In genomic region chr5:137061809-137062481, GRCm38 (mm10) we compare ENCODE assay signal across 9 mouse cellular contexts. TPM values are rescaled to one million over a fixed set of nuclear protein-coding genes. Genes with fewer than 3 reads are reported as not detected.
DNase-seq lines count a peak whose midpoint lies in the region; ATAC-seq and TF ChIP-seq lines count a peak whose summit lies in the region.
"Had no signal": no experiment of that assay in that cellular context is flagged by ENCODE, and none has a peak within 500 bp of the region (broad histone marks: within the 10 kb centered on the region; RNA-seq: fewer than 3 reads in every experiment).

No protein-coding gene starts in this region.

- H3K9me3 ChIP-seq in kidney, embryonic 14.5 days (ENCODE audit: control insufficient read depth, low read length), result no peaks in the 10 kb centered on the region
- no peaks in the 10 kb centered on the region for H3K9me3 ChIP-seq in E14TG2a.4 (ENCODE audit: low read length)
- no peaks in the 10 kb centered on the region for H3K9me3 ChIP-seq in limb, embryonic 11.5 days (ENCODE audit: control insufficient read depth, low read length)
- H3K9me3 ChIP-seq: embryonic facial prominence, embryonic 13.5 days had no signal

- peak; percentile 64 for DNase-seq in kidney, adult 18-20 months
- peak; percentile 74 for DNase-seq in adrenal gland, postnatal 14 days
- peak; percentile 38 to 63 for DNase-seq in gastrocnemius, postnatal 36 days
- peak; percentile 48 for DNase-seq in limb, embryonic 11.5 days (ENCODE audit: low spot score)
- peak; percentile 16 to 66 for DNase-seq in spleen, postnatal 10 days (ENCODE audit: low spot score in 2 of 2)

- peak; percentile 5; the same call in 1 of the 2 replicates for TF ChIP-seq CTCF in E14TG2a.4 (conservative IDR thresholded peaks at IDR 0.05; ENCODE audit: low read length)

- intact Hi-C loops in gastrocnemius, postnatal 36 days (cut with DNase I), result loop anchor here (1.0 to 5.0 kb wide), 2 partner anchors 35 to 44 kb away; partner anchors contain the start of gene Vgf

- H3K4me1 ChIP-seq in kidney, embryonic 14.5 days (ENCODE audit: control insufficient read depth, insufficient read depth, low read length), result no peaks in the 10 kb centered on the region
- H3K4me1 ChIP-seq in E14TG2a.4 (replicated peaks; ENCODE audit: low read depth, low read length), result peaks cover 37% of the 10 kb centered on the region
- no peaks in the 10 kb centered on the region for H3K4me1 ChIP-seq in limb, embryonic 11.5 days (ENCODE audit: control insufficient read depth, insufficient read depth, low read length)
- H3K4me1 ChIP-seq: embryonic facial prominence, embryonic 13.5 days had no signal

- 25% methylated on average over 9 of the region's 12 CpGs for WGBS in kidney, embryonic 14.5 days
- 21% methylated on average over 11 of the region's 12 CpGs for WGBS in limb, embryonic 11.5 days

- ATAC-seq in kidney, embryonic 14.5 days (ENCODE audit: low FRiP score, low TSS enrichment), result no peak
- ATAC-seq in limb, embryonic 11.5 days (ENCODE audit: insufficient number of reproducible peaks, low FRiP score, low TSS enrichment, low read depth), result no peak
- ATAC-seq in inflammation-experienced regulatory T-cells, adult 6 months, result no peak

- no peaks in the 10 kb centered on the region for H3K27me3 ChIP-seq in kidney, embryonic 14.5 days (ENCODE audit: control insufficient read depth, insufficient read depth, low read length)
- no peaks in the 10 kb centered on the region; the same call in 1 of the 2 replicates for H3K27me3 ChIP-seq in E14TG2a.4 (ENCODE audit: insufficient read depth, low read length)
- no peaks in the 10 kb centered on the region for H3K27me3 ChIP-seq in limb, embryonic 11.5 days (ENCODE audit: control insufficient read depth, insufficient read depth, low read length)
- H3K27me3 ChIP-seq: embryonic facial prominence, embryonic 13.5 days had no signal

- no peak overlapping the region for H3K9ac ChIP-seq in kidney, embryonic 14.5 days (ENCODE audit: low read depth, low read length)
- no peak overlapping the region for H3K9ac ChIP-seq in limb, embryonic 11.5 days (ENCODE audit: low read length)
- H3K9ac ChIP-seq: embryonic facial prominence, embryonic 13.5 days had no signal

- H3K27ac ChIP-seq in kidney, embryonic 14.5 days (ENCODE audit: low read depth, low read length), result no peak overlapping the region
- no peak overlapping the region for H3K27ac ChIP-seq in limb, embryonic 11.5 days (replicated peaks; ENCODE audit: low read depth, low read length)
- H3K27ac ChIP-seq: embryonic facial prominence, embryonic 13.5 days had no signal

- H3K4me3 ChIP-seq in kidney, embryonic 14.5 days (ENCODE audit: low read length), result no peak overlapping the region
- no peak overlapping the region for H3K4me3 ChIP-seq in E14TG2a.4 (replicated peaks; ENCODE audit: low read length)
- H3K4me3 ChIP-seq in limb, embryonic 11.5 days (ENCODE audit: low read depth, low read length), result no peak overlapping the region
- H3K4me3 ChIP-seq: embryonic facial prominence, embryonic 13.5 days had no signal

- H3K4me2 ChIP-seq in kidney, embryonic 14.5 days (replicated peaks; ENCODE audit: low read depth, low read length), result no peak overlapping the region
- H3K4me2 ChIP-seq in limb, embryonic 11.5 days (ENCODE audit: low read depth, severe bottlenecking), result no peak overlapping the region
- H3K4me2 ChIP-seq: embryonic facial prominence, embryonic 13.5 days had no signal

- H3K36me3 ChIP-seq in kidney, embryonic 14.5 days (ENCODE audit: control insufficient read depth, insufficient read depth, low read length), result no peaks in the 10 kb centered on the region
- H3K36me3 ChIP-seq in E14TG2a.4 (ENCODE audit: insufficient read depth, low read length), result peaks cover 39% of the 10 kb centered on the region
- H3K36me3 ChIP-seq in limb, embryonic 11.5 days (ENCODE audit: control insufficient read depth, insufficient read depth, low read length), result no peaks in the 10 kb centered on the region
- H3K36me3 ChIP-seq: embryonic facial prominence, embryonic 13.5 days had no signal

RNA-seq across cellular contexts. Expression of gene Serpine1, which starts 10.1 kb away (rescaled TPM):
- 0.26 and 0.32 TPM in 2 replicates for polyA plus RNA-seq in kidney, embryonic 14.5 days (2014; fragmentation: Nextera tagmentation; extraction: Ambion mirVana)
- 2.0 and 2.6 TPM in 2 replicates for total RNA-seq in adrenal gland, postnatal 14 days (2021)
- 1 to 10 TPM; 2.8 to 7.5 TPM for total RNA-seq in gastrocnemius, postnatal 36 days (2021)
- 0.16 and 0.52 TPM in 2 replicates for polyA plus RNA-seq in limb, embryonic 11.5 days (2014; fragmentation: Nextera tagmentation; extraction: Ambion mirVana)
- not detected for polyA plus RNA-seq in inflammation-experienced regulatory T-cells, adult 6 months (2017; shearing (Covaris generic))

RNA-seq across cellular contexts. Expression of gene Ap1s1, which starts 16.0 kb away (rescaled TPM):
- 145 and 152 TPM in 2 replicates for polyA plus RNA-seq in kidney, embryonic 14.5 days (2014; fragmentation: Nextera tagmentation; extraction: Ambion mirVana)
- total RNA-seq in adrenal gland, postnatal 14 days (2021), result 88.6 and 92.6 TPM in 2 replicates
- 10 to 100 TPM; 14.6 to 16.8 TPM for total RNA-seq in gastrocnemius, postnatal 36 days (2021)
- 135 and 145 TPM in 2 replicates for polyA plus RNA-seq in limb, embryonic 11.5 days (2014; fragmentation: Nextera tagmentation; extraction: Ambion mirVana)
- polyA plus RNA-seq in inflammation-experienced regulatory T-cells, adult 6 months (2017; shearing (Covaris generic)), result 100 to 1,000 TPM in 1 of 3 experiments, 10 to 100 TPM in 2; 66.7 to 117 (median 68.0) TPM

RNA-seq across cellular contexts. Expression of gene Vgf, which starts 35.8 kb away (rescaled TPM):
- 0.16 and 0.36 TPM in 2 replicates for polyA plus RNA-seq in kidney, embryonic 14.5 days (2014; fragmentation: Nextera tagmentation; extraction: Ambion mirVana)
- total RNA-seq in adrenal gland, postnatal 14 days (2021), result 11.9 and 12.6 TPM in 2 replicates
- not detected for total RNA-seq in gastrocnemius, postnatal 36 days (2021)
- not detected in 2 replicates for polyA plus RNA-seq in limb, embryonic 11.5 days (2014; fragmentation: Nextera tagmentation; extraction: Ambion mirVana)
- not detected for polyA plus RNA-seq in inflammation-experienced regulatory T-cells, adult 6 months (2017; shearing (Covaris generic))

RNA-seq across cellular contexts. Expression of gene Trim56, which starts 54.1 kb away (rescaled TPM):
- polyA plus RNA-seq in kidney, embryonic 14.5 days (2014; fragmentation: Nextera tagmentation; extraction: Ambion mirVana), result 9.7 TPM in 2 replicates
- total RNA-seq in adrenal gland, postnatal 14 days (2021), result 38.1 and 39.8 TPM in 2 replicates
- total RNA-seq in gastrocnemius, postnatal 36 days (2021), result 1 to 10 TPM; 7.0 to 8.0 TPM
- 8.2 and 9.1 TPM in 2 replicates for polyA plus RNA-seq in limb, embryonic 11.5 days (2014; fragmentation: Nextera tagmentation; extraction: Ambion mirVana)
- 10 to 100 TPM; 12.2 to 16.5 (median 15.0) TPM for polyA plus RNA-seq in inflammation-experienced regulatory T-cells, adult 6 months (2017; shearing (Covaris generic))
